Mouse (Mus musculus): ENCODE results near the gene Coro1a. TPM values are rescaled to one million over a fixed set of nuclear protein-coding genes. Genes with fewer than 3 reads are reported as not detected.
"Not testable (repeated sequence)": the region's sequence is repeated elsewhere in the genome, so short reads cannot be mapped to it uniquely, and the experiment has no call there.

The Coro1a gene
- polyA plus RNA-seq, 1 experiment from 2014 or later, result 97.2 TPM

DNA sequence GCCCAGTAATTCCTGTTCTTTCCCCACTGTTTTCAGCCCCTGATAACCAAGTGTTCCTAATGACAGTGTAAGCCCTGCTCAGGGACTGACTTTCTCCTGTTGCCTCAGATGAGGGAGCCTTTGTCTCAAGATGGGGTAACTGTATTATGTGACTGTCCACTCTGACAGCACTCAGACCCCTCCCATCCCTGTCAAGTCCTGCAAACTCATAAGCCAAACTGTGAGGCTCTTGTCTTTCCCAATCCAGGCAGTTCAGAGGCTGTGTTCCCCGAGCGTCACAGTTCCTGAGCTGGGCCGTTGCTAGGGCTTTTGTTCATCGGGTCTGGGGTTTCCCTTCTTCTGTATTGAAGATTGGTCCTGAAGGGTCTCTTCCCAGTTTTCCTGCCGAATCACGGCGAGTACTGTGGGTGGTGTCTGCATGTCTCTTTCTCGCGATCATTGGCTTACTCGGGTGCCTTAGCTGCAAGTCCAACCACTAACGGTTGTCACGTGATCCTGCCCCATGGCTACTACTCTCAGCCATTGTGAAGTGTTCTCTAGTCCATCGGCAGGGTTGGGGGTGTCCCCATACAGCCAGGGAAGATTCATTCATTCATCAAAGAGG, 32.6 kb upstream of the Coro1a start:
- DNase-seq (ENCODE audit: low spot score) (no peak), ATAC-seq (no peak)
- no peak overlapping the region for H3K9ac ChIP-seq (ENCODE audit: low read length)
- H3K27me3 ChIP-seq (replicated peaks; ENCODE audit: control insufficient read depth, insufficient read depth, low read length), result no peaks in the 10 kb centered on the region
- no peak overlapping the region for H3K4me2 ChIP-seq (ENCODE audit: low read length)
- no peak overlapping the region for H3K27ac ChIP-seq (ENCODE audit: low read depth, low read length)
- H3K4me1 ChIP-seq (ENCODE audit: control insufficient read depth, insufficient read depth, low read length), result 0 out of 2 replicates have a peak, but pooled peaks cover 4% of the 10 kb centered on the region
- H3K4me3 ChIP-seq (ENCODE audit: low read depth, low read length), result no peak overlapping the region
- 77% methylated on average over 13 of the region's 13 CpGs for WGBS
- H3K9me3 ChIP-seq (replicated peaks; ENCODE audit: control insufficient read depth, low read length), result no peaks in the 10 kb centered on the region
- H3K36me3 ChIP-seq (ENCODE audit: control insufficient read depth, insufficient read depth, low read length), result no peaks in the 10 kb centered on the region

DNA sequence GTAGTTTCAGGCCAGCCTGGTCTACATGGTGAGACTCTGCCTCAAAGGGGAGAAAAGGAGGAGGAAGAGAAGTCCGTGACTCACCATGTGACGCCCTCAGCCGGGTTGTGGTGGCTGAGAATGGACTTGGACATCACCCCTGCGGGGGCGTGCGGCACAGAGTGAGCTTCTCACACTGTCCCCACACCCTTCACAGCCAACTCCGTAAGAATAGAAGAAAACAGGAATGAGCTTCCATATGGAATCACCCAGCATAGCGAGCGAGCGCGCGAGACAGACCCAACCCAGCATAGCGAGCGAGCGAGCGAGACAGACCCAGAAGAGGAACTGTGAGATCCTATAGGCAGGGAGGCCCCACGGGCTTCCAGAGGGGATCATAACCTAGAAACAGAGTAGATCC, 32.0 kb upstream of the Coro1a start:
- WGBS, result 86% methylated on average over 17 of the region's 17 CpGs

DNA sequence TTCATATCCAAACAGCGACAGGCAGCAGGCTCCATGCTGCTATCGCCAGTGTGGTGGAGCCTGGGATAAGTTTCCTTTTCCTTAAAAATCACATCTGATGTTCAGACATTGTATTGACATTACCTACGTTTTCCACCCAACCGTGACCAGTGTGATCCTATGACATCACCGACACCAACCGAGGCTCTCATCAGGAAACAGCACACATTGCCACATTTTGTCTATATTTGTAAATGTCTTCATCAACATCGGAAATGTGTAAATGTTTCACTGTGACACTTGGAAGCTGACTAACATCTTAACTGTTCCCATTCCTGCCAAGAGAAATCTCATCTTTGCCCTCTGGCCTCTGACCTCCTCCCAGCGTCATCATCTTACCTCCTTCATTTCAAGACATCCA, 28.5 kb upstream of the Coro1a start:
- WGBS, result 88% methylated on average over 8 of the region's 8 CpGs
- no peak overlapping the region for H3K9ac ChIP-seq (ENCODE audit: low read length)
- DNase-seq (ENCODE audit: low spot score) (no peak), ATAC-seq (no peak)
- no peak overlapping the region for H3K27ac ChIP-seq (ENCODE audit: low read depth, low read length)
- H3K27me3 ChIP-seq (replicated peaks; ENCODE audit: control insufficient read depth, insufficient read depth, low read length), result no peaks in the 10 kb centered on the region
- no peak overlapping the region for H3K4me3 ChIP-seq (ENCODE audit: low read depth, low read length)
- 0 out of 2 replicates have a peak, but pooled peaks cover 4% of the 10 kb centered on the region for H3K4me1 ChIP-seq (ENCODE audit: control insufficient read depth, insufficient read depth, low read length)
- H3K36me3 ChIP-seq (ENCODE audit: control insufficient read depth, insufficient read depth, low read length), result no peaks in the 10 kb centered on the region
- no peaks in the 10 kb centered on the region for H3K9me3 ChIP-seq (replicated peaks; ENCODE audit: control insufficient read depth, low read length)
- no peak overlapping the region for H3K4me2 ChIP-seq (ENCODE audit: low read length)

More for the DNA sequence above, 32.0 kb upstream of the Coro1a start:
- Histone ChIP-seq H3K4me2 (ENCODE audit: low read length) (no peak overlapping the region), H3K9ac (ENCODE audit: low read length) (no peak overlapping the region), H3K27me3 (replicated peaks; ENCODE audit: control insufficient read depth, insufficient read depth, low read length) (no peaks in the 10 kb centered on the region), H3K9me3 (replicated peaks; ENCODE audit: control insufficient read depth, low read length) (no peaks in the 10 kb centered on the region), H3K4me3 (ENCODE audit: low read depth, low read length) (no peak overlapping the region), H3K36me3 (ENCODE audit: control insufficient read depth, insufficient read depth, low read length) (no peaks in the 10 kb centered on the region), H3K4me1 (ENCODE audit: control insufficient read depth, insufficient read depth, low read length) (0 out of 2 replicates have a peak, but pooled peaks cover 4% of the 10 kb centered on the region), H3K27ac (ENCODE audit: low read depth, low read length) (no peak overlapping the region)
- DNase-seq (ENCODE audit: low spot score) (no peak), ATAC-seq (no peak)

DNA sequence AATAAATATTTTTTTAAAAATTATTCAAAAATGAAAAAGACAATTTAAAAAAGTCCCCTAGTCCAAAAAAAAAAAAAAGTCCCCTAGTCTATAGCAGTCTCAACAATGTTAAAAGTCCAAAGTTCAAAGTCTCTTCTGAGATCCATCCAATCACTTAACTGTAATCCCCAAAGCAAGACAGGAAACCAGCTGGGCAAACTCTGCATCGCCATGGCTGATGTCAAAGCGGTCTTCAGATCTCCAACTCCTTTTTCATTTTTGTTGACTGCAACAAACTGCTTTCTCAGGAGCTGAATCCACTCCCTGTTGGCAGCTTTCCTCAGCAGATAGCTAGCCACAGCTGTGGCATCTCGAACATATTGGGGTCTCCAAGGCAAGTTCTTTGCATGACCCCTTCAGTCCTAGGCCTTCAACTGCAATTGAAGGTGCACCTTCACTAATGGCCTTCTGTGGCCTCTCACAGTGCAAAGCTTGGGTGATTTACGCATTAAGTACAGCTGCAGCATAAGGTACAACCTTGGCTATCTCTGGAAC, 22.7 kb upstream of the Coro1a start:
- H3K36me3 ChIP-seq (ENCODE audit: control insufficient read depth, insufficient read depth, low read length); H3K9ac ChIP-seq (ENCODE audit: low read length); H3K4me2 ChIP-seq (ENCODE audit: low read length); H3K9me3 ChIP-seq (replicated peaks; ENCODE audit: control insufficient read depth, low read length); DNase-seq (ENCODE audit: low spot score); H3K27ac ChIP-seq (ENCODE audit: low read depth, low read length); H3K4me1 ChIP-seq (ENCODE audit: control insufficient read depth, insufficient read depth, low read length); H3K4me3 ChIP-seq (ENCODE audit: low read depth, low read length); H3K27me3 ChIP-seq (replicated peaks; ENCODE audit: control insufficient read depth, insufficient read depth, low read length); ATAC-seq: not testable (repeated sequence)
- WGBS, result 87% methylated on average over 4 of the region's 4 CpGs

DNA sequence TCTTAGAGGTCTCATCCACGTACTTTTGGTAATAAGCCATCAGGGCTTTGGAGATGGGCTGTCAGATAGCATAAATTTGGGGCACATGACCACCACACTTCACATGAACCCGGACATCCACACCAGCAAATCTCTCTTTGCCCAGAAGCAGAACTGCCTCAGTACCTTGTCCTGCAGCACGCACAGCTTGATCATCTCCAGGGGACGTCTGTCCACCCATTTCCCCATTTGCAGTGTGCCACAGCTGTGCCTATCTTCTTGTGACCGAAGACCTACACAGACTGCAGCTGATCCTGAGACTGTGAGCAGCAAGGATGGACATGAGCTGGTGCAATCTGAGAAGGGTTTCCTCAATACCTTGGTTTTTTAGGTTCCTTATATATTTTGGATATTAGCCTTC, 18.1 kb upstream of the Coro1a start:
- DNase-seq (ENCODE audit: low spot score) (no peak), ATAC-seq (no peak)
- H3K27ac ChIP-seq (ENCODE audit: low read depth, low read length), result no peak overlapping the region
- H3K27me3 ChIP-seq (replicated peaks; ENCODE audit: control insufficient read depth, insufficient read depth, low read length), result no peaks in the 10 kb centered on the region
- no peak overlapping the region for H3K4me2 ChIP-seq (ENCODE audit: low read length)
- no peaks in the 10 kb centered on the region for H3K9me3 ChIP-seq (replicated peaks; ENCODE audit: control insufficient read depth, low read length)
- H3K9ac ChIP-seq (ENCODE audit: low read length), result no peak overlapping the region
- no peaks in the 10 kb centered on the region for H3K4me1 ChIP-seq (ENCODE audit: control insufficient read depth, insufficient read depth, low read length)
- H3K4me3 ChIP-seq (ENCODE audit: low read depth, low read length), result no peak overlapping the region
- no peaks in the 10 kb centered on the region for H3K36me3 ChIP-seq (ENCODE audit: control insufficient read depth, insufficient read depth, low read length)
- 87% methylated on average over 5 of the region's 5 CpGs for WGBS

DNA sequence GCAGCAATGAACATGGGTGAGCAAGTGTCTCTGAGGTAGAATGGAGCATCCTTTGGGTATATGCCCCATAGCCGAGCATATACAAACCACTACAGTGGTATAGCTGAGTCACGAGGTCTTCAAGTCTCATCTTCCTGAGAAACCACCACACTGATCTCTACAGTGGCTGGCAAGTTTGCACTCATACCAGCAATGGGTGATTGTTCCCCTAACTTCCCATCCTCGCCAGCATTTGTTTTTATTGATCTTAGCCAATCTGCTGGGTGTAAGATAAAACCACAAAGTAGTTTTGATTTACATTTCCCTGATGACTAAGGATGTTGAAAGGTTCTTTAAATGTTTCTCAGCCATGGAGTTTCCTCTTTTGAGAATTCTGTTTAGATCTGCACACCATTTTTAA, 17.5 kb upstream of the Coro1a start:
- Histone ChIP-seq H3K4me1 (ENCODE audit: control insufficient read depth, insufficient read depth, low read length) (no peaks in the 10 kb centered on the region), H3K36me3 (ENCODE audit: control insufficient read depth, insufficient read depth, low read length) (no peaks in the 10 kb centered on the region), H3K27ac (ENCODE audit: low read depth, low read length) (no peak overlapping the region), H3K4me3 (ENCODE audit: low read depth, low read length) (no peak overlapping the region), H3K4me2 (ENCODE audit: low read length) (no peak overlapping the region), H3K9me3 (replicated peaks; ENCODE audit: control insufficient read depth, low read length) (no peaks in the 10 kb centered on the region), H3K9ac (ENCODE audit: low read length) (no peak overlapping the region), H3K27me3 (replicated peaks; ENCODE audit: control insufficient read depth, insufficient read depth, low read length) (no peaks in the 10 kb centered on the region)
- WGBS, result 83% methylated on average over 3 of the region's 3 CpGs
- ATAC-seq, result no peak
- DNase-seq (ENCODE audit: low spot score), result no peak

DNA sequence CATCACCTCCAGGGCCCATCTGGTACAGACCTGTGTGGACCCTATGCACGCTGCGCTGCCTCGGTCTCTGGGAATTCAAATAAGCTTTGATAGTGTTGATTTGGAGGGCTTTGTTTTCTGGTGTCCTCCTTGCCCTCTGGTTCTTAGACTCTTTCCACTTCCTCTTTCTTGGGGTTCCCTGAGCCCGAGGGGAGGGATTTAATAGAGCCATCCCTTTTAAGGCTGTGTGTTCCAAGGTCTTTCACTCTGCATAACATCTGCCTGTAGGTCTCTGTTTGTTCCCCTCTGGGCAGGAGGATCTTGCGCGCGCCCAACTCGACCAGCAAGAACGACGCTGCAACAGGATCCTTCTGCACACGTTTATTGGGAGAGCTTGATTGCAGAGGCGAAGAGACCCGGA, 14.0 kb upstream of the Coro1a start:
- ATAC-seq (no peak), DNase-seq (ENCODE audit: low spot score) (no peak)
- Histone ChIP-seq H3K4me3 (ENCODE audit: low read depth, low read length) (no peak overlapping the region), H3K27me3 (replicated peaks; ENCODE audit: control insufficient read depth, insufficient read depth, low read length) (no peaks in the 10 kb centered on the region), H3K4me2 (ENCODE audit: low read length) (no peak overlapping the region), H3K9ac (ENCODE audit: low read length) (no peak overlapping the region), H3K9me3 (replicated peaks; ENCODE audit: control insufficient read depth, low read length) (no peaks in the 10 kb centered on the region), H3K36me3 (ENCODE audit: control insufficient read depth, insufficient read depth, low read length) (no peaks in the 10 kb centered on the region), H3K4me1 (ENCODE audit: control insufficient read depth, insufficient read depth, low read length) (no peaks in the 10 kb centered on the region), H3K27ac (ENCODE audit: low read depth, low read length) (no peak overlapping the region)
- WGBS, result 87% methylated on average over 13 of the region's 13 CpGs

DNA sequence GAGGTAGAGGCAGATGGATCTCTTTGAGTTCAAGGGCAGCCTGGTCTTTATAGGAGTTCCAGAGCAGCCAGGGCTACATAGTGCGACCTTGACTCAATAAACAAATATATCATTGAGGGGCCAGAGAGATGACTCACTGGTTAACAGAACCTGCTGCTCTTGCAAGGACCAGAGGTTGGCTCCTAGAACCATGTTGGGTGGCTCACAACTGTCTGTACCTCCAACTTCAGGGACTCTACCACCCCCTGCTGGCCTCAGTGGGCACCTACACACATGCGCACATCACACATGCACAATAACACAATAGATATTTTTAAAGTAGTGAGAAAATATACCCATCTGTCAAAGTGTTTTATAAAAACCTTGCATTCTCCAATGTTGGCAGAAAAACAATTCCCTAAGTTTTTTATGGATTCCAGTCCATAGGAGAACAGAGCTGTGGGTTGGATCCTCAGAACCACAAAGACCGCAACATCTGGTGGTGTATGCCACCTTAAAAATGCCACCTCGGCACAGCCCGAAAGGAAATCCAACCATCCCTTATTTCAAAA, 11.3 kb upstream of the Coro1a start:
- Histone ChIP-seq H3K4me1 (ENCODE audit: control insufficient read depth, insufficient read depth, low read length) (no peaks in the 10 kb centered on the region), H3K4me2 (ENCODE audit: low read length) (no peak overlapping the region), H3K36me3 (ENCODE audit: control insufficient read depth, insufficient read depth, low read length) (no peaks in the 10 kb centered on the region), H3K27me3 (replicated peaks; ENCODE audit: control insufficient read depth, insufficient read depth, low read length) (no peaks in the 10 kb centered on the region), H3K9me3 (replicated peaks; ENCODE audit: control insufficient read depth, low read length) (no peaks in the 10 kb centered on the region), H3K9ac (ENCODE audit: low read length) (no peak overlapping the region), H3K27ac (ENCODE audit: low read depth, low read length) (no peak overlapping the region), H3K4me3 (ENCODE audit: low read depth, low read length) (no peak overlapping the region)
- no peak for DNase-seq (ENCODE audit: low spot score)
- ATAC-seq, result no peak
- WGBS, result 95% methylated on average over 5 of the region's 5 CpGs

DNA sequence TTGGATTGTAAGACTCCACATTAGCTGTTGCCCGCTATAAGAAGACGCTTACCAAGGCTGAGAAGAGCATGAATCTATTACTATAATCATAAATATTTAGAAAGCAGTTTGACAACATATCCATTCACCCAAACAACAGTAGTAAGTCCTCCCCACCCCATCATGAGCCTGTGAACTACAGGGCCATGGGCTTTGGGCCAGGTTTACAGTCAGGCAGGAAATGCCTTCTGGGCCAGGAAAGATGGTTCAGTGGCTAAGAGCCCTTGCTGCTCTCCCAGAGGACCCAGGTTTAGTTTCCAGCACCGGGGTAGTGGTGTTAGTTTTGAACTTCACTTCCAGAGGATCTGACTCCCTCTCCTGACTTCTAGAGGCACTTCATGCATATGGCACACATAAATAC, 10.0 kb upstream of the Coro1a start:
- DNase-seq (ENCODE audit: low spot score), result no peak
- H3K27me3 ChIP-seq (replicated peaks; ENCODE audit: control insufficient read depth, insufficient read depth, low read length), result no peaks in the 10 kb centered on the region
- no peak for ATAC-seq
- 95% methylated on average over 3 of the region's 3 CpGs for WGBS
- no peaks in the 10 kb centered on the region for H3K9me3 ChIP-seq (replicated peaks; ENCODE audit: control insufficient read depth, low read length)
- no peak overlapping the region for H3K4me3 ChIP-seq (ENCODE audit: low read depth, low read length)
- no peaks in the 10 kb centered on the region for H3K4me1 ChIP-seq (ENCODE audit: control insufficient read depth, insufficient read depth, low read length)
- no peak overlapping the region for H3K27ac ChIP-seq (ENCODE audit: low read depth, low read length)
- no peak overlapping the region for H3K4me2 ChIP-seq (ENCODE audit: low read length)
- no peaks in the 10 kb centered on the region for H3K36me3 ChIP-seq (ENCODE audit: control insufficient read depth, insufficient read depth, low read length)
- H3K9ac ChIP-seq (ENCODE audit: low read length), result no peak overlapping the region

Data from forebrain, embryonic 14.5 days (tissue).